Mouse (Mus musculus) common myeloid progenitor, adult 5-6 weeks (primary cell): ENCODE data around the gene Bahd1. TPM values are rescaled to one million over a fixed set of nuclear protein-coding genes. Genes with fewer than 3 reads are reported as not detected.

Experiments used
- ATAC-seq: replicated peaks from 2 replicates; pipeline ENCODE4 v1.8.0; 2016; ENCODE audit warnings: low read depth, mild to moderate bottlenecking, moderate TSS enrichment, inconsistent platforms; ENCODE audit not compliant: poor library complexity, severe bottlenecking
- total RNA-seq: library from RNA; stranded (forward); fragments of 200-1000, 187-1606 nt; gene quantifications from 2 replicates; pipeline ENCODE4 v1.2.3, GENCODE M21; 2017

Bahd1 gene
- total RNA-seq, 1 experiment from 2014 or later = 8.4 TPM

- ATAC-seq = no peak
Measured at GRCm38 (mm10) chr2:118897392-118897791, 2.8 kb upstream of the Bahd1 start.

- ATAC-seq = no peak
Measured at GRCm38 (mm10) chr2:118897808-118898207, 2.4 kb upstream of the Bahd1 start.

- no peak for ATAC-seq
Measured at GRCm38 (mm10) chr2:118898771-118899170, 1.4 kb upstream of the Bahd1 start.

DNA sequence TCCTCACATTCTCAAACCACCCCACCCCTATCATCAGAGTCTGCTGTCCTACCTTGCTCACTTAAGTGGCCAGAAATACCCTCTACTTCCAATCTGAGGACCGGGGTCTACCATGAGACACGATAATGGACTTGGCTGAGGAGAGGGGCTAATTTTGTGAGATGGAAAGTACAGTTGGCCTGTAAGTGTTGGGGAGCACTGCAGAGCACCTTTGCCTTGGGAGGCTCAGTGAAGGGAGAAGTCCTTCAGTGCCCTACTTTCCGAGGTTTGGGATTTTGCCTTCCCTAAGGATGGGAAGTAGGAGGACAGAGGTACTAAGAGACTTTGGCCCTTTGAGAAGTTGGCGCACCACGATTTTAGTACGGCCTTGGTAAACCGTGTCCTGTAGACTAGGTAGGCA, 871 bp upstream of the Bahd1 start:
- no peak for ATAC-seq

GRCm38 (mm10) chr2:118900826-118901140, 606 bp downstream of the Bahd1 start:
- no peak for ATAC-seq

GRCm38 (mm10) chr2:118901175-118902031, 1.2 kb downstream of the Bahd1 start:
- peak; percentile 76 for ATAC-seq

- no peak for ATAC-seq
Measured at GRCm38 (mm10) chr2:118902051-118903025, 2.2 kb downstream of the Bahd1 start.

- ATAC-seq = no peak
Measured at GRCm38 (mm10) chr2:118903333-118903741, 3.2 kb downstream of the Bahd1 start.

DNA sequence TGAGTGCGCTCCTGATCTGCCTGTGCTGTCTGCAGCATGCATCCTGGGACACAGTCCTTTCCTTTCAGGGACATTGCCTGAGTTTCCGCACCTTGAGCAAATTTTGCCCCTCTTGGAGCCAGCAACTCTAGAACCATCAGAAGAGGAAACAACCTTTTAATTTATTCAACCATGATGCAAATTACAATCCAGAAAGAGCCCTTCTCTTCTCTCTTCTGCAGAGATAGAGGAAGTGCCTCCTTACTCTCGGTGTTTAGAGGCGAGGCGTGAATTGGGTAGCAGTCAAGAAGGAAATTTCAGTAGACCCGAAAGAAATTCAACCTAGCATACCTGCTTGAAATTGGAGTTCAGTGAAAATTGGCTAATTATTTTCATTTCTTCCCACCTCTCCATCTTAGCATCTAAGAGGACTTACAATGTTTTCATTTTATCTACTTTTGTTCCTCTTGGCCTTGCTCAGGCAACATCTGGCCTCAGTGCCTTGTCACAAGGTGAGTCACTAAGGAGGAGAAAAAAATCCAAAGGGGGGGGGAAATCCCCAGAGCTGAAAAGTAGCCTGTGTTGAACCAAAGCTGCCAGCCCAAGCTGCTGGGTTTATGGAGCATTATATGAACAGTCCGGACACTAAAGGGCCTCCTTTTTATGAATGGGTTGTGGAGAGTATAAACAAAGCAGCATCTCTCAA, 5.4 kb downstream of the Bahd1 start:
- ATAC-seq = 0 out of 2 replicates have a peak, but pooled peaks have one; percentile 17

- no peak for ATAC-seq
Measured at GRCm38 (mm10) chr2:118906118-118906492, 5.9 kb downstream of the Bahd1 start.

DNA sequence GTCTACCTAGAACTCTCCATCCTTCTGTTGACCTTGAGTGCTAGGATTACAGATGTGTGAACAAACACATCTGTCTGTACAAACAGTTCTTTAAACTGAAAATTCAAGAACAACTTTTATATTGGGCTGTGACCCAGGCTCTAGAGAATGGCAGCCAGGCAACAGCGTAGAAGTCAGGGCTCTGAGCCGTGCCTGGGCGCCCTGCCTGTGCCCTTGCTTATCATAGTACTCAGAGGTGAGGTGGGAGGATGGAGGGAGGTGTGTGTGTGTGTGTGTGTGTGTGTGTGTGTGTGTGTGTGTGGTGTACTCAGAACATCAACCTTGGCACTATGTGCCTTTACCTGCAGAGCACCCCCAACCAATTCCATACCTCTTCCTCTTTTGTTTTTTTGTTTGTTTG, 7.6 kb downstream of the Bahd1 start:
- no peak for ATAC-seq

GRCm38 (mm10) chr2:118909151-118909550, 9.0 kb downstream of the Bahd1 start:
- ATAC-seq = no peak

DNA sequence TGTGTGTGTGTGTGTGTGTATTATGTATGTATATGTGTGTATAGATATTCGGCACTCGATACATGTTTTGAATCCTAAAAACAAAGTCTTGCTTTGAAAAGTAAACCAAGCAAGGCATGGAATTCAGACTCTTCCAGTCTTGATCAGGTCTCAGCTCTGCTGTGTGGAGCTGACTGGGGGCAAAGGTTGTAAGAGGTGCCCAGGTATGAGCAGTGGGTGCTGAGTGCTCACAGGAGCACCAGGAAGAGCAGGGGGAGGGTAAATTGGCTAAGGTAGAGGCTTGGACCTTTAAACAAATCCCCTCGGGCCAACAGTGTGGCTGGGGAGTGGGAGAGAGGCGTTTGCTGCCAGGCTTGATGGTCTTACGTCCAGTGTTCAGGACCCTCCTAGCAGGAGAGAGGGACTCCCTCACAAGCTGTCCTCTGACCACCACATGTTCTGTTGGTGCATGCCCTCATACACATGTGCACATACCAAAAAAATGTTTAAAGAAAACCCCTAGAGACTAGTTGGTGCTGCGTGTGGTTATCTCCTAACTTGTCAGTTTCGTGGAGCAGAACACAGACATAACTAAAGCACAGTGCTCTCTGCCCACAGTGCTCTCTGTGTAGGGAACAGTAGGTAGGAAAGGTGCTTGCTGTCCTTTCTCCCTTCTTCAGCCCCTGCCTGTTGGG, 10.6 kb downstream of the Bahd1 start:
- no peak for ATAC-seq

- ATAC-seq = no peak
Measured at GRCm38 (mm10) chr2:118912706-118913105, 12.5 kb downstream of the Bahd1 start.

GRCm38 (mm10) chr2:118913551-118914276, 13.5 kb downstream of the Bahd1 start:
- no peak for ATAC-seq

- no peak for ATAC-seq
Measured at GRCm38 (mm10) chr2:118914685-118915084, 14.5 kb downstream of the Bahd1 start.

DNA sequence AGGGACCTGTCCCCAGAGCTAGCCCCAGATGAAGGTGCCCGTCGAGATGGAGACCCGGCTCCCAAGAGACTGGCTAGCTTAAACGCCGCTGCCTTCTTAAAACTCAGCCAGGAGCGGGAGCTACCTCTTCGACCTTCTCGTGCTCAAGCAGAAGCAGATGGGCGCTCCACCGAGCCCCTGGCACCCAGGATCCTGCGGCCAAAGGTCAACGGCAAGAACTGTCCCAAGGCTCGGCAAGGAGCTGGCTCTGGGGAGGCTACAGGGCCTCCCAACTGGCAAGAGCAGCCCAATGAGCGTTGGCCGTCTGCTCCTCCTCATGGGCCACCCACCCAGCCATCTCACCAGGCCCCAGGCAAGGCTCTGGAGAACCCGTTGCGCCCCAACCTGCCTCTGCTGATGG, 16.3 kb downstream of the Bahd1 start:
- ATAC-seq = no peak

GRCm38 (mm10) chr2:118918543-118918942, 18.4 kb downstream of the Bahd1 start:
- no peak for ATAC-seq

GRCm38 (mm10) chr2:118920428-118920827, 20.3 kb downstream of the Bahd1 start:
- ATAC-seq = no peak
